ENCODE assay signal across 10 mouse cellular contexts in the genomic region with DNA sequence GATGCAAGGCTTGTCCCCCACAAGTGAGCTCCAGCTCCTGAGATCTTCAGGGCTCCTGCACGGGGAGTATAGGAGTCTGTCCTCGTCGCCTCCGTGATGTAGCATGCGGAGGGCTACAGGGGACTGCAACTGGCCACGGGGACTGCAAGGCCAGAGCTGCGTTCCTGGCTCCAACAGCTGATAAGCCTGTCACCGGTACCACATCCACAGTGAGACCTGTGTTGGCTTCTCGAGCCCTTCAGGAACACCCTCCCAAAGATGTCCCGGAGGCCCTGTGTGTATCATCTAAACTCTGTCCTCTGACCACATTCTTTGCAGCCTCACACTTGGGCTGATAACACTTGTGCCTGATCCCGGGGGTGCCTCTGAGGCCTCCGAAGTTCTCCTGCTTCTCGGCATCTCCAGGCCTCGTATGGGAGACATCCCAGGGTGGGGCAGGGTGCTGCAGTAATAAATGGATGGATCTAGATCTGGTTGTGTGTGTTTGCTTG. TPM values are rescaled to one million over a fixed set of nuclear protein-coding genes. Genes with fewer than 3 reads are reported as not detected.
A peak's percentile ranks its signal among the peaks of the same experiment; 100 is the strongest.
DNase-seq lines count a peak whose midpoint lies in the region; ATAC-seq and TF ChIP-seq lines count a peak whose summit lies in the region.
"Had no signal": no experiment of that assay in that cellular context is flagged by ENCODE, and none has a peak within 500 bp of the region (broad histone marks: within the 10 kb centered on the region; RNA-seq: fewer than 3 reads in every experiment).

No protein-coding gene starts in this region.

- no peak for ATAC-seq in kidney, embryonic 15.5 days (replicated peaks; ENCODE audit: low FRiP score)
- no peak for ATAC-seq in hindbrain, embryonic 12.5 days (ENCODE audit: low FRiP score)
- ATAC-seq in megakaryocyte-erythroid progenitor cell, adult 5-6 weeks (replicated peaks; ENCODE audit: low FRiP score, low TSS enrichment, poor library complexity, severe bottlenecking), result peak; percentile 44

- H3K4me1 ChIP-seq in kidney, embryonic 15.5 days, result peaks cover 44% of the 10 kb centered on the region
- H3K4me1 ChIP-seq in bone marrow, adult 2 months (ENCODE audit: control insufficient read depth, insufficient read depth, low read length), result peaks cover 13% of the 10 kb centered on the region
- H3K4me1 ChIP-seq in hindbrain, embryonic 12.5 days, result peaks cover 53% of the 10 kb centered on the region

- no peak overlapping the region for H3K4me3 ChIP-seq in kidney, embryonic 15.5 days (replicated peaks)
- H3K4me3 ChIP-seq in bone marrow, adult 2 months (replicated peaks; ENCODE audit: control insufficient read depth, low read depth, low read length), result peak overlapping the region; percentile 10
- no peak overlapping the region for H3K4me3 ChIP-seq in hindbrain, embryonic 12.5 days

- no peaks in the 10 kb centered on the region for H3K9me3 ChIP-seq in kidney, embryonic 15.5 days (replicated peaks)
- no peaks in the 10 kb centered on the region for H3K9me3 ChIP-seq in hindbrain, embryonic 12.5 days (replicated peaks)

- TF ChIP-seq POLR2A in bone marrow, adult 2 months (IDR thresholded peaks at IDR 0.05; ENCODE audit: borderline replicate concordance, control insufficient read depth, low read depth, low read length), result no peak; the same call in 1 of the 2 replicates

- DNase-seq in kidney, postnatal 10 days, result no peak
- no peak for DNase-seq in frontal cortex, adult 2 months (ENCODE audit: extremely low spot score in 1 of 2, low spot score in 1 of 2)
- DNase-seq in embryo, embryonic 10 days (ENCODE audit: low spot score), result no peak
- DNase-seq in heart, adult 18-20 months, result no peak
- DNase-seq: gastrocnemius, postnatal 25 days; layer of hippocampus, postnatal 36 days had no signal

- H3K27ac ChIP-seq in kidney, embryonic 15.5 days, result no peak overlapping the region
- peak overlapping the region; percentile 58 for H3K27ac ChIP-seq in bone marrow, adult 2 months (ENCODE audit: control insufficient read depth, insufficient read depth, low read depth, low read length, poor library complexity)
- peak overlapping the region; percentile 32; the same call in 1 of the 2 replicates for H3K27ac ChIP-seq in hindbrain, embryonic 12.5 days

- 0 out of 2 replicates have a peak overlapping the region, but pooled peaks have one; percentile 25 for H3K4me2 ChIP-seq in kidney, embryonic 15.5 days
- H3K4me2 ChIP-seq in hindbrain, embryonic 12.5 days (replicated peaks), result peak overlapping the region; percentile 43

- no peak overlapping the region for H3K9ac ChIP-seq in kidney, embryonic 15.5 days
- H3K9ac ChIP-seq in hindbrain, embryonic 12.5 days, result no peak overlapping the region

- H3K36me3 ChIP-seq in kidney, embryonic 15.5 days, result no peaks in the 10 kb centered on the region
- H3K36me3 ChIP-seq in hindbrain, embryonic 12.5 days, result no peaks in the 10 kb centered on the region

- WGBS in kidney, embryonic 15.5 days, result 38% methylated on average over 14 of the region's 14 CpGs
- WGBS in bone marrow, adult 2 months, result 31% methylated on average over 14 of the region's 14 CpGs
- 38% methylated on average over 14 of the region's 14 CpGs for WGBS in hindbrain, embryonic 12.5 days

- peaks cover 26% of the 10 kb centered on the region for H3K27me3 ChIP-seq in kidney, embryonic 15.5 days
- peaks cover 10% of the 10 kb centered on the region for H3K27me3 ChIP-seq in hindbrain, embryonic 12.5 days

- TF ChIP-seq CTCF in bone marrow, adult 2 months (IDR thresholded peaks at IDR 0.05; ENCODE audit: control insufficient read depth, insufficient read depth, low read length), result no peak

RNA-seq across cellular contexts. Expression of gene Pou2f2, which starts 23.3 kb away (rescaled TPM):
- 0.64 and 2.5 TPM in 2 replicates for polyA plus RNA-seq in kidney, embryonic 15.5 days (2015; fragmentation: Nextera tagmentation; extraction: Ambion mirVana)
- polyA plus RNA-seq in bone marrow, adult 2 months (2011; ENCODE audit: insufficient read depth, insufficient read length, low replicate concordance, missing spikeins), result 7.8 and 16.8 TPM in 2 replicates
- 38.6 and 40.3 TPM in 2 replicates for polyA plus RNA-seq in hindbrain, embryonic 12.5 days (2016; fragmentation: Nextera tagmentation; extraction: Ambion mirVana)
- 0.40 and 0.57 TPM in 2 replicates for total RNA-seq in megakaryocyte-erythroid progenitor cell, adult 5-6 weeks (2014; fragmentation: Nextera tagmentation)
- total RNA-seq in megakaryocyte-erythroid progenitor cell, adult 5-6 weeks (2017), result 0.91 TPM in 1 of 2 replicates, not detected in the other
- polyA plus RNA-seq in frontal cortex, adult 2 months (2012; rRNA removed), result 11.5 and 12.2 TPM in 2 replicates
- 1 to 10 TPM in 1 of 2 experiments, under 1 TPM in 1; 0.25 to 1.5 TPM for total RNA-seq in heart, adult 18-20 months (2021)
